Mouse (Mus musculus) granulocyte monocyte progenitor cell, adult 5-6 weeks (primary cell): ENCODE data around the gene Hoxb9. TPM values are rescaled to one million over a fixed set of nuclear protein-coding genes. Genes with fewer than 3 reads are reported as not detected.
A peak's percentile ranks its signal among the peaks of the same experiment; 100 is the strongest.

Experiments
- ATAC-seq: replicated peaks from 2 replicates; pipeline ENCODE4 v1.8.0; 2016; ENCODE audit warnings: mild to moderate bottlenecking, moderate TSS enrichment, inconsistent platforms; ENCODE audit not compliant: poor library complexity, severe bottlenecking
- total RNA-seq, 2 experiments: library from RNA; stranded (forward) in 1 of 2; stranded (reverse) in 1 of 2; fragments of 200-712, 200-1000 nt in 1 of 2; fragments of >200 nt in 1 of 2; fragmentation: Nextera tagmentation in 1 of 2; gene quantifications; 2 replicates each; pipeline ENCODE4 v1.2.3; 2014 to 2017

Hoxb9 gene
- total RNA-seq, 2 experiments from 2014 or later, result not detected

GRCm38 (mm10) chr11:96284041-96284749 lies 12.9 kb downstream of the Hoxb9 start:
- peak; percentile 41; the same call in 1 of the 2 replicates for ATAC-seq

GRCm38 (mm10) chr11:96284774-96285734 lies 13.8 kb downstream of the Hoxb9 start:
- ATAC-seq, result no peak

- no peak for ATAC-seq
Observed at GRCm38 (mm10) chr11:96285771-96286738, 14.8 kb downstream of the Hoxb9 start, which contains the start of gene Hoxb7. TSS of gene Hoxb7 (plus strand) at chr11:96286623.

GRCm38 (mm10) chr11:96286739-96287385 lies 15.6 kb downstream of the Hoxb9 start:
- ATAC-seq, result 0 out of 2 replicates have a peak, but pooled peaks have one; percentile 35

DNA sequence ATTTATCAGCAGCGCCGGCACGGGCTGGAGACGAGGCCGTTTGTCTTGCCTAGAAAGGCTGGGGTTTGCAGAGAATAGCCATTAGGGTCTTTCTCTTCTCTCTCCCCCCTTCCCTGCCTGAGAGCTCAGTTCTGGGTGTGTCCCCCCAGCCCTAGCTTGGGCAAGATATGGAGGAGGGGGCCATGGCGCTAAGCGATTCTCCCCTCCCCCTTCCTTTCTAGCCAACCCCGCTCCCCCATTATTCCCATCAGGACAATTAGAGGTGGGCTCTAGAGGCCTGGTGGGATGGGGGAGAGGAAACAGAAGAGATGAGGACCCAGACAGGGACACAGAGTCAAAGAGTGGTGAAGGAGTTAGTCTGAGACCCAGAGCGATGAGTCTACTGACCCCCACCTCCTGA lies 16.2 kb downstream of the Hoxb9 start:
- no peak for ATAC-seq

DNA sequence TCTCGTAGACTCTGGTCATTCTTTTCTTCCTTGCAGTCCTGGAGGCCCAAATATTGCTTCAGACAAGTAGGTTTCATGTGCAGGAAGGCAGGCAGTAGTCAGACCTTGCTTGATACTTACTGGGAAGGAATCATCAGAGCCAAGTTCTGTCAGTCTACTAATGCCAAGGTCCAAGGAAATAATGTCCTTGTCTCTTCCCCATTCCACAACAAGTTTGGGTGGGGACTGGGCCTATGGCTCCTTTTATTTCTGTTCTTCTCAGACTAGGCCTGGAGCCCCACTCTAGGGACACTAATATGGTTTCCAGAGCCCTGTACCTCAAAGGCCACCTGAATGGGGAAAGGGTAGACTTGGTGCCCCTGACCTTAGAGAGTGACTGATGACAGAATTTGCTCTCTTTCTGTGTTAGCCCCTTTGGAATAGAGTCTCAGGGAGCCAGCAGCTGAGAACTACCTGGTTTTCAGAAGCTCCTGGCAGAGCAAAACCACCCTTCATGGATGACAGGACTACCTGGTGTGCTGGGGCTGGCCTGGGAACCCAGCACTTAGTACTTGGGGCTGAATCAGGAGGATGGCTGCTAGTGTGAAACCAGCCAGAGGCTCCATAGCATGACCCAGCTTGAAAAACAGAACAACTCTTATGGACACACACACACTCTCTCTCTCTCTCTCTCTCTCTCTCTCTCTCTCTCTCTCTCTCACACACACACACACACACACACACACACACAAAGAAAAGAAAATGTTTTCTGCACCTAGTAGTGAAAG lies 17.4 kb downstream of the Hoxb9 start:
- no peak for ATAC-seq

- no peak for ATAC-seq
Observed at GRCm38 (mm10) chr11:96289293-96289692, 18.0 kb downstream of the Hoxb9 start.

- ATAC-seq, result no peak
Observed at GRCm38 (mm10) chr11:96289837-96290236, 18.6 kb downstream of the Hoxb9 start.

- ATAC-seq, result no peak
Observed at GRCm38 (mm10) chr11:96290705-96291355, 19.6 kb downstream of the Hoxb9 start.

- ATAC-seq, result no peak
Observed at GRCm38 (mm10) chr11:96291681-96292564, 20.7 kb downstream of the Hoxb9 start, which contains the start of gene Hoxb6. TSS of gene Hoxb6 (plus strand) at chr11:96292476.

DNA sequence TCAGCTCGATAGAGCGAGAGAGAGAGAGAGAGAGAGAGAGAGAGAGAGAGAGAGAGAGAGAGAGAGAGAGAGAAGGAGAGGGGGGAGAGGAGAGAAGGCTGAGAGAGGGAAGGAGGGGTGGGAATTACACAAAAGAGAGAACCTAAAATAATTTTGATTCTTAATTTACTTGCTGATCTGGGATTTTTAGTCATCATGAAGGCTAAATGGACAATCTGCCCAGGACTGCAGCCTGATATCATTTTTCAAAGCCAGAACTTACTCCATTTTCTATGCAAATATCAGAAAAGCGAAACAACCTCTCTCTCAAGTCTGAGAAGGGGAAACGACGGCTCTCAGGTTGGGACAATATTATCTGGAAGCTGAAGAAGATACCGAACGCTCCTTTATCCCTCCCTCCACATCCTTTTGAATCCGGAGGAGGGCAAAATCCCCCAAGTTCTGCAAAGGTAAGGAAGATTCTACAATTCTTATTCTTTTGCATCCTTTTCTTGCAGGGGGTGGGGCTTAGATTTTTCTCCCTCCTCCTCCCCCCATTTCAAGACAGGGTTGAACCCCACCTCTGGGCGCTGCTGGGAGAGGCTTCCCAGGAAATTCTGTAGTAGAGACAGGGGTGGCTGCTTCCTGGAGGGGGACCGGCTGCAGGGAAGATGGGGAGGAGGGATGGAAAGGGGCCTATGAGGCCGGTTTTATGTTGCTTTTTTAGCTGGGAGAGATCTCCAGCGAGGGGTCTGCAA lies 21.5 kb downstream of the Hoxb9 start:
- no peak for ATAC-seq

- 0 out of 2 replicates have a peak, but pooled peaks have one; percentile 12 for ATAC-seq
Observed at GRCm38 (mm10) chr11:96293302-96293921, 22.2 kb downstream of the Hoxb9 start.

- peak; percentile 78 for ATAC-seq
Observed at GRCm38 (mm10) chr11:96294245-96295091, 23.2 kb downstream of the Hoxb9 start.

- no peak for ATAC-seq
Observed at GRCm38 (mm10) chr11:96295092-96295835, 24.0 kb downstream of the Hoxb9 start.
